In the genomic region with DNA sequence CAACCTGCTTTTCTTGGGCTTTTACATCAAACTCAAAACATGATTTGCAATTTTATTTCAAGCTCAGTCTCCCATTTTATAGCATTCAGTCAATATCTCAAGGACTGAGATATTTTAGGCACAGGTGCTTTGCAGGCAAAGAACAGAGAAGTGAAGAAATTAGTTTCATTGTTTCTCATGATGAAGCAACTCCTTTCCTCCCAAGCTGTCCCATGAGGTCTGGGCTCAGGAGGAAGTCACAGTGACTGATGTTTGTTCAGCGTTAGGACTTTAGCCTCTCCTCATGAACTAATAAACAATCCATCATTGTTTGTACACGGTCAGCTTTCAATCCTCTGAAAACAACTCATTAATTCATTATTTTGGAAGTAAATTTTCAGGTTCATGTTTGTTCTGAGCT, we compare ENCODE assay signal across 18 mouse cellular contexts.
A peak's percentile ranks its signal among the peaks of the same experiment; 100 is the strongest.
DNase-seq lines count a peak whose midpoint lies in the region; ATAC-seq and TF ChIP-seq lines count a peak whose summit lies in the region.
"Had no signal": no experiment of that assay in that cellular context is flagged by ENCODE, and none has a peak within 500 bp of the region (broad histone marks: within the 10 kb centered on the region; RNA-seq: fewer than 3 reads in every experiment).

No protein-coding gene starts in this region.

- H3K4me2 ChIP-seq in lung, postnatal 0 days (replicated peaks; ENCODE audit: low read depth, low read length), result no peak overlapping the region
- H3K4me2 ChIP-seq in intestine, embryonic 16.5 days (ENCODE audit: low read depth, low read length), result no peak overlapping the region
- H3K4me2 ChIP-seq in neural tube, embryonic 15.5 days, result no peak overlapping the region
- H3K4me2 ChIP-seq: embryonic facial prominence, embryonic 13.5 days; hindbrain, embryonic 15.5 days; kidney, embryonic 15.5 days; limb, embryonic 15.5 days; midbrain, embryonic 12.5 days had no signal

- no peak for TF ChIP-seq POLR2A in lung, adult 2 months (IDR thresholded peaks at IDR 0.05; ENCODE audit: borderline replicate concordance, extremely low read depth, low read depth, low read length)

- no peak overlapping the region for H3K4me3 ChIP-seq in lung, postnatal 0 days (ENCODE audit: low read depth, low read length)
- no peak overlapping the region for H3K4me3 ChIP-seq in lung, adult 2 months (replicated peaks; ENCODE audit: extremely low read depth, low read depth, low read length)
- no peak overlapping the region for H3K4me3 ChIP-seq in intestine, embryonic 16.5 days (ENCODE audit: low read length)
- no peak overlapping the region for H3K4me3 ChIP-seq in neural tube, embryonic 15.5 days (replicated peaks)
- H3K4me3 ChIP-seq: embryonic facial prominence, embryonic 13.5 days; hindbrain, embryonic 15.5 days; kidney, embryonic 15.5 days; limb, embryonic 15.5 days; midbrain, embryonic 12.5 days had no signal

- TF ChIP-seq CTCF in lung, postnatal 0 days (IDR thresholded peaks at IDR 0.05), result no peak
- no peak for TF ChIP-seq CTCF in lung, adult 2 months (IDR thresholded peaks at IDR 0.05; ENCODE audit: insufficient read depth, low read length)

- no peaks in the 10 kb centered on the region for H3K4me1 ChIP-seq in lung, postnatal 0 days (ENCODE audit: insufficient read depth, low read depth, low read length)
- H3K4me1 ChIP-seq in lung, adult 2 months (ENCODE audit: control insufficient read depth, insufficient read depth, low read length), result no peaks in the 10 kb centered on the region; the same call in none of the 2 replicates
- no peaks in the 10 kb centered on the region; the same call in 1 of the 2 replicates for H3K4me1 ChIP-seq in intestine, embryonic 16.5 days (ENCODE audit: control insufficient read depth, insufficient read depth, low read length)
- H3K4me1 ChIP-seq in neural tube, embryonic 15.5 days, result no peaks in the 10 kb centered on the region
- H3K4me1 ChIP-seq: embryonic facial prominence, embryonic 13.5 days; hindbrain, embryonic 15.5 days; kidney, embryonic 15.5 days; limb, embryonic 15.5 days; midbrain, embryonic 12.5 days had no signal

- 22% methylated on average over 2 of the region's 2 CpGs for WGBS in lung, postnatal 0 days
- WGBS in lung, adult 2 months, result 14% methylated on average over 2 of the region's 2 CpGs
- 21% methylated on average over 2 of the region's 2 CpGs for WGBS in intestine, embryonic 16.5 days
- 49% methylated on average over 2 of the region's 2 CpGs for WGBS in neural tube, embryonic 15.5 days

- no peaks in the 10 kb centered on the region for H3K27me3 ChIP-seq in lung, postnatal 0 days (replicated peaks; ENCODE audit: insufficient read depth, low read length)
- H3K27me3 ChIP-seq in intestine, embryonic 16.5 days (replicated peaks; ENCODE audit: control insufficient read depth, insufficient read depth, low read length), result no peaks in the 10 kb centered on the region
- H3K27me3 ChIP-seq in neural tube, embryonic 15.5 days (replicated peaks), result no peaks in the 10 kb centered on the region
- H3K27me3 ChIP-seq: embryonic facial prominence, embryonic 13.5 days; hindbrain, embryonic 15.5 days; kidney, embryonic 15.5 days; limb, embryonic 15.5 days; midbrain, embryonic 12.5 days; Patski had no signal

- H3K9me3 ChIP-seq in lung, postnatal 0 days (ENCODE audit: low read length), result no peaks in the 10 kb centered on the region
- H3K9me3 ChIP-seq in intestine, embryonic 16.5 days (ENCODE audit: control insufficient read depth, low read length), result no peaks in the 10 kb centered on the region
- H3K9me3 ChIP-seq in neural tube, embryonic 15.5 days (replicated peaks), result no peaks in the 10 kb centered on the region
- H3K9me3 ChIP-seq: embryonic facial prominence, embryonic 13.5 days; hindbrain, embryonic 15.5 days; kidney, embryonic 15.5 days; limb, embryonic 15.5 days; midbrain, embryonic 12.5 days had no signal

- no peak overlapping the region for H3K9ac ChIP-seq in lung, postnatal 0 days (replicated peaks; ENCODE audit: low read depth)
- H3K9ac ChIP-seq in intestine, embryonic 16.5 days (ENCODE audit: low read depth, low read length), result no peak overlapping the region
- no peak overlapping the region for H3K9ac ChIP-seq in neural tube, embryonic 15.5 days (replicated peaks)
- H3K9ac ChIP-seq: embryonic facial prominence, embryonic 13.5 days; hindbrain, embryonic 15.5 days; kidney, embryonic 15.5 days; limb, embryonic 15.5 days; midbrain, embryonic 12.5 days had no signal

- no peak overlapping the region for H3K27ac ChIP-seq in lung, postnatal 0 days (ENCODE audit: low read length)
- H3K27ac ChIP-seq in intestine, embryonic 16.5 days (ENCODE audit: low read length), result no peak overlapping the region
- no peak overlapping the region for H3K27ac ChIP-seq in neural tube, embryonic 15.5 days (replicated peaks)
- H3K27ac ChIP-seq: embryonic facial prominence, embryonic 13.5 days; hindbrain, embryonic 15.5 days; kidney, embryonic 15.5 days; limb, embryonic 15.5 days; midbrain, embryonic 12.5 days had no signal

- peak; percentile 76 for DNase-seq in heart, adult 11 months
- DNase-seq in heart, postnatal 14 days, result no peak
- DNase-seq in lung, postnatal 0 days (ENCODE audit: low spot score), result peak; percentile 68
- no peak for DNase-seq in lung, adult 2 months
- DNase-seq in urinary bladder, adult 2 months (ENCODE audit: low spot score), result no peak
- no peak for DNase-seq in thymus, postnatal 4 days
- DNase-seq: cerebellum, adult 11 months; gastrocnemius, postnatal 25 days; lung, postnatal 10 days; right cerebral cortex, postnatal 4 days had no signal

- ATAC-seq in lung, postnatal 0 days, result peak; percentile 68
- peak; percentile 86 for ATAC-seq in intestine, embryonic 16.5 days
- ATAC-seq in neural tube, embryonic 15.5 days (ENCODE audit: low FRiP score), result no peak
- ATAC-seq: Patski had no signal

- no peak for TF ChIP-seq EP300 in lung, postnatal 0 days (IDR thresholded peaks at IDR 0.05)

- intact Hi-C loops in heart, postnatal 14 days (cut with DNase I), result no loop called here

- H3K36me3 ChIP-seq in lung, postnatal 0 days (ENCODE audit: insufficient read depth, low read length), result no peaks in the 10 kb centered on the region
- H3K36me3 ChIP-seq in intestine, embryonic 16.5 days (ENCODE audit: control insufficient read depth, insufficient read depth, low read length), result no peaks in the 10 kb centered on the region
- H3K36me3 ChIP-seq in neural tube, embryonic 15.5 days, result no peaks in the 10 kb centered on the region
- H3K36me3 ChIP-seq: embryonic facial prominence, embryonic 13.5 days; hindbrain, embryonic 15.5 days; kidney, embryonic 15.5 days; limb, embryonic 15.5 days; midbrain, embryonic 12.5 days had no signal

Comparison
In these comparisons a context has a peak if more than half of its experiments do, and no peak if none do; other contexts are left out.
1. DNase-seq: peak in heart, adult 11 months (single experiment) and lung, postnatal 0 days (single experiment); none in heart, postnatal 14 days (0 of 2), lung, adult 2 months (single experiment), urinary bladder, adult 2 months (single experiment) and thymus, postnatal 4 days (single experiment).